Mouse (Mus musculus): ENCODE results near the gene Fam222b. TPM values are rescaled to one million over a fixed set of nuclear protein-coding genes. Genes with fewer than 3 reads are reported as not detected.

The Fam222b gene
- polyA plus RNA-seq, 1 experiment from 2014 or later = 10.6 TPM

- peak; percentile 99 for ATAC-seq
- under 1% methylated on average over 37 of the region's 37 CpGs for WGBS
- Histone ChIP-seq H3K27me3 (replicated peaks; ENCODE audit: control insufficient read depth, insufficient read depth, low read length) (no peaks in the 10 kb centered on the region), H3K9me3 (ENCODE audit: control insufficient read depth) (no peaks in the 10 kb centered on the region), H3K9ac (ENCODE audit: low read depth, low read length) (peak overlapping the region; percentile 67), H3K4me3 (ENCODE audit: low read depth, low read length) (peak overlapping the region; percentile 59), H3K27ac (ENCODE audit: low read depth, low read length) (0 out of 2 replicates have a peak overlapping the region, but pooled peaks have one; percentile 35), H3K4me2 (replicated peaks; ENCODE audit: low read depth) (peak overlapping the region; percentile 82), H3K36me3 (ENCODE audit: control insufficient read depth, insufficient read depth) (no peaks in the 10 kb centered on the region), H3K4me1 (replicated peaks; ENCODE audit: control insufficient read depth, insufficient read depth, low read length) (0 out of 2 replicates have a peak, but pooled peaks cover 3% of the 10 kb centered on the region)
- no peak for TF ChIP-seq CTCF (IDR thresholded peaks at IDR 0.05; ENCODE audit: low read depth)
These were observed 21.1 kb downstream of the Fam222b start for GRCm38 (mm10) chr11:78115367-78116145.

GRCm38 (mm10) chr11:78116146-78116410, 21.6 kb downstream of the Fam222b start:
- peak overlapping the region; percentile 82 for H3K4me2 ChIP-seq (replicated peaks; ENCODE audit: low read depth)
- no peak overlapping the region for H3K27ac ChIP-seq (ENCODE audit: low read depth, low read length)
- H3K36me3 ChIP-seq (ENCODE audit: control insufficient read depth, insufficient read depth) = no peaks in the 10 kb centered on the region
- no peak for TF ChIP-seq CTCF (IDR thresholded peaks at IDR 0.05; ENCODE audit: low read depth)
- H3K9me3 ChIP-seq (ENCODE audit: control insufficient read depth) = no peaks in the 10 kb centered on the region
- H3K4me1 ChIP-seq (replicated peaks; ENCODE audit: control insufficient read depth, insufficient read depth, low read length) = 0 out of 2 replicates have a peak, but pooled peaks cover 3% of the 10 kb centered on the region
- peak overlapping the region; percentile 59 for H3K4me3 ChIP-seq (ENCODE audit: low read depth, low read length)
- H3K27me3 ChIP-seq (replicated peaks; ENCODE audit: control insufficient read depth, insufficient read depth, low read length) = no peaks in the 10 kb centered on the region
- no peak for ATAC-seq
- H3K9ac ChIP-seq (ENCODE audit: low read depth, low read length) = peak overlapping the region; percentile 41; the same call in 1 of the 2 replicates
- 11% methylated on average over 5 of the region's 5 CpGs for WGBS

GRCm38 (mm10) chr11:78118467-78118866, 24.0 kb downstream of the Fam222b start:
- Histone ChIP-seq H3K4me3 (ENCODE audit: low read depth, low read length) (no peak overlapping the region), H3K27ac (ENCODE audit: low read depth, low read length) (no peak overlapping the region), H3K9ac (ENCODE audit: low read depth, low read length) (no peak overlapping the region), H3K36me3 (ENCODE audit: control insufficient read depth, insufficient read depth) (no peaks in the 10 kb centered on the region), H3K27me3 (replicated peaks; ENCODE audit: control insufficient read depth, insufficient read depth, low read length) (no peaks in the 10 kb centered on the region), H3K9me3 (ENCODE audit: control insufficient read depth) (no peaks in the 10 kb centered on the region), H3K4me1 (replicated peaks; ENCODE audit: control insufficient read depth, insufficient read depth, low read length) (peaks cover 3% of the 10 kb centered on the region; the same call in 1 of the 2 replicates), H3K4me2 (replicated peaks; ENCODE audit: low read depth) (no peak overlapping the region)
- TF ChIP-seq CTCF (IDR thresholded peaks at IDR 0.05; ENCODE audit: low read depth) = no peak
- no peak for ATAC-seq

- H3K4me1 ChIP-seq (replicated peaks; ENCODE audit: control insufficient read depth, insufficient read depth, low read length) = peaks cover 3% of the 10 kb centered on the region; the same call in 1 of the 2 replicates
- no peak for TF ChIP-seq CTCF (IDR thresholded peaks at IDR 0.05; ENCODE audit: low read depth)
- no peak for ATAC-seq
- no peaks in the 10 kb centered on the region for H3K27me3 ChIP-seq (replicated peaks; ENCODE audit: control insufficient read depth, insufficient read depth, low read length)
- no peak overlapping the region for H3K9ac ChIP-seq (ENCODE audit: low read depth, low read length)
- no peak overlapping the region for H3K4me3 ChIP-seq (ENCODE audit: low read depth, low read length)
- no peak overlapping the region for H3K27ac ChIP-seq (ENCODE audit: low read depth, low read length)
- no peaks in the 10 kb centered on the region for H3K9me3 ChIP-seq (ENCODE audit: control insufficient read depth)
- 75% methylated on average over 8 of the region's 8 CpGs for WGBS
- H3K4me2 ChIP-seq (replicated peaks; ENCODE audit: low read depth) = no peak overlapping the region
- no peaks in the 10 kb centered on the region for H3K36me3 ChIP-seq (ENCODE audit: control insufficient read depth, insufficient read depth)
These were observed 25.4 kb downstream of the Fam222b start for GRCm38 (mm10) chr11:78119898-78120297.

- no peak overlapping the region for H3K4me2 ChIP-seq (replicated peaks; ENCODE audit: low read depth)
- H3K4me3 ChIP-seq (ENCODE audit: low read depth, low read length) = no peak overlapping the region
- H3K27me3 ChIP-seq (replicated peaks; ENCODE audit: control insufficient read depth, insufficient read depth, low read length) = no peaks in the 10 kb centered on the region
- no peaks in the 10 kb centered on the region for H3K36me3 ChIP-seq (ENCODE audit: control insufficient read depth, insufficient read depth)
- no peak overlapping the region for H3K27ac ChIP-seq (ENCODE audit: low read depth, low read length)
- no peak for ATAC-seq
- peaks cover under 1% of the 10 kb centered on the region; the same call in 1 of the 2 replicates for H3K4me1 ChIP-seq (replicated peaks; ENCODE audit: control insufficient read depth, insufficient read depth, low read length)
- TF ChIP-seq CTCF (IDR thresholded peaks at IDR 0.05; ENCODE audit: low read depth) = no peak
- no peak overlapping the region for H3K9ac ChIP-seq (ENCODE audit: low read depth, low read length)
- WGBS = 40% methylated on average over 5 of the region's 5 CpGs
- no peaks in the 10 kb centered on the region for H3K9me3 ChIP-seq (ENCODE audit: control insufficient read depth)
These were observed 26.7 kb downstream of the Fam222b start for GRCm38 (mm10) chr11:78121176-78121575.

- no peak overlapping the region for H3K4me3 ChIP-seq (ENCODE audit: low read depth, low read length)
- H3K4me2 ChIP-seq (replicated peaks; ENCODE audit: low read depth) = no peak overlapping the region
- H3K27ac ChIP-seq (ENCODE audit: low read depth, low read length) = no peak overlapping the region
- TF ChIP-seq CTCF (IDR thresholded peaks at IDR 0.05; ENCODE audit: low read depth) = no peak
- no peaks in the 10 kb centered on the region for H3K27me3 ChIP-seq (replicated peaks; ENCODE audit: control insufficient read depth, insufficient read depth, low read length)
- no peak overlapping the region for H3K9ac ChIP-seq (ENCODE audit: low read depth, low read length)
- H3K36me3 ChIP-seq (ENCODE audit: control insufficient read depth, insufficient read depth) = no peaks in the 10 kb centered on the region; the same call in 1 of the 2 replicates
- no peaks in the 10 kb centered on the region; the same call in 1 of the 2 replicates for H3K4me1 ChIP-seq (replicated peaks; ENCODE audit: control insufficient read depth, insufficient read depth, low read length)
- WGBS = 72% methylated on average over 4 of the region's 4 CpGs
- no peak for ATAC-seq
- H3K9me3 ChIP-seq (ENCODE audit: control insufficient read depth) = no peaks in the 10 kb centered on the region
These were observed 28.4 kb downstream of the Fam222b start for GRCm38 (mm10) chr11:78122815-78123214.

Measured in intestine, postnatal 0 days (tissue).